Mouse (Mus musculus): ENCODE measurements around the gene Tefm. TPM values are rescaled to one million over a fixed set of nuclear protein-coding genes. Genes with fewer than 3 reads are reported as not detected.
"Not testable (repeated sequence)": the region's sequence is repeated elsewhere in the genome, so short reads cannot be mapped to it uniquely, and the experiment has no call there.

Gene Tefm
- polyA plus RNA-seq, 1 experiment from 2014 or later, result 33.0 TPM

DNA sequence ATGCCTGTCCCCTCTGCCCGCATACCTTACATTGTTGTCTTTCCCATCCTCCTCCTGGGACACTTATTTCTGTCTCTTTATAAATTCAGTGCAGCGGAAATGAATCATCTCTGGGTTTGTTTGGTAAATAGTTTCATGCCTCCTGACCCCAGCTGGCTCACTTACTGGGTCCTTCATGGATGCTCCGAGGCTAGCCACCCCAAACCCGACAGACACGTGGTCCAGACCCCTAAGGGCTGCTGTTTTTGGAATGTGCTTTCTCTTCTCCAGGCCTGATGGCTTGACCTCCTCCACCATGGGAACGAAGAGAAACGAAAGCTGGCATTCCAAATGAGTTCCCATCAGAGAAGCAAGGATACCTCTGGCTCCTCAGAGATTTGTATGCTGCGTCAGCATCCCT is 10.4 kb upstream of the Tefm start:
- Histone ChIP-seq H3K4me3 (no peak overlapping the region), H3K36me3 (no peaks in the 10 kb centered on the region), H3K4me1 (peaks cover 11% of the 10 kb centered on the region), H3K9me3 (replicated peaks) (no peaks in the 10 kb centered on the region), H3K27me3 (ENCODE audit: low read depth, poor library complexity, severe bottlenecking) (peaks cover 59% of the 10 kb centered on the region), H3K27ac (no peak overlapping the region)
- DNase-seq (ENCODE audit: low spot score), result no peak
- 84% methylated on average over 8 of the region's 8 CpGs for WGBS

DNA sequence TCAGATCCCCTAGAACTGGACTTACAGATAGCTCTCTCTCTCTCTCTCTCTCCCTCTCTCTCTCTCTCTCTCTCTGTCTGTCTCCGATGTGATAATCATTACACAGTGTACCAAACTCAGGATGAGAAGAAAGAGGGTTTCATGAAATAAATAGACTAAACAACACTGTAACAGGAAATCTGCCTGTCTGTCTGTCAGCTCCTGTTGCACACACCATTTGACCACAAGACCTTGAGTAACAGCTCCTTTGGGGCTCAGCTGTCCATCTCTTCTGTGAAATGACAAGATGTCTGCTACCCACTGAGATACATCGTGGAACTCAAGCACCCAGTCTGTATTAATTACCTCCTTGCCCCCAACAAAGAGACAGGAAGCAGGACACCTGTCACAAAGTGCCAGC is 9.6 kb upstream of the Tefm start:
- Histone ChIP-seq H3K9me3 (replicated peaks) (no peaks in the 10 kb centered on the region), H3K4me3 (no peak overlapping the region), H3K4me1 (peaks cover 11% of the 10 kb centered on the region), H3K27ac (no peak overlapping the region), H3K36me3 (no peaks in the 10 kb centered on the region), H3K27me3 (ENCODE audit: low read depth, poor library complexity, severe bottlenecking) (peaks cover 51% of the 10 kb centered on the region)
- no peak for DNase-seq (ENCODE audit: low spot score)
- 73% methylated on average over 2 of the region's 2 CpGs for WGBS

DNA sequence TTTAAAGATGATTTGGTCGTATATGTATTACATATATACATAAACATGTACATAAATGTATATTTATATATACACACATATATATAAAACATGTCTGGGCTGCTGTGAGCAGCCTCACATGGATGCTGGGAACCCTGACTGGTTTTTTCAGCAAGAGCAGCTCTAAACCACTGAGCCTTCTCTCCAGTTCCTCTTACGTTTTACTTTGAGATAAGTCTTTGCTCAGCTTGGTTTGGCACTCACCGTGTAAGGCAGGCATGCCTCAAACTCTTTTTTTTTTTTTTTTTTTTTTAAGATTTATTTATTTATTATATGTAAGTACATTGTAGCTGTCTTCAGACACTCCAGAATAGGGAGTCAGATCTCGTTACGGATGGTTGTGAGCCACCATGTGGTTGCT is 8.6 kb upstream of the Tefm start:
- Histone ChIP-seq H3K4me3 (no peak overlapping the region), H3K4me1 (peaks cover 11% of the 10 kb centered on the region), H3K9me3 (replicated peaks) (no peaks in the 10 kb centered on the region), H3K36me3 (no peaks in the 10 kb centered on the region), H3K27ac (no peak overlapping the region), H3K27me3 (ENCODE audit: low read depth, poor library complexity, severe bottlenecking) (peaks cover 41% of the 10 kb centered on the region)
- WGBS, result 86% methylated on average over 5 of the region's 5 CpGs
- no peak for DNase-seq (ENCODE audit: low spot score)

DNA sequence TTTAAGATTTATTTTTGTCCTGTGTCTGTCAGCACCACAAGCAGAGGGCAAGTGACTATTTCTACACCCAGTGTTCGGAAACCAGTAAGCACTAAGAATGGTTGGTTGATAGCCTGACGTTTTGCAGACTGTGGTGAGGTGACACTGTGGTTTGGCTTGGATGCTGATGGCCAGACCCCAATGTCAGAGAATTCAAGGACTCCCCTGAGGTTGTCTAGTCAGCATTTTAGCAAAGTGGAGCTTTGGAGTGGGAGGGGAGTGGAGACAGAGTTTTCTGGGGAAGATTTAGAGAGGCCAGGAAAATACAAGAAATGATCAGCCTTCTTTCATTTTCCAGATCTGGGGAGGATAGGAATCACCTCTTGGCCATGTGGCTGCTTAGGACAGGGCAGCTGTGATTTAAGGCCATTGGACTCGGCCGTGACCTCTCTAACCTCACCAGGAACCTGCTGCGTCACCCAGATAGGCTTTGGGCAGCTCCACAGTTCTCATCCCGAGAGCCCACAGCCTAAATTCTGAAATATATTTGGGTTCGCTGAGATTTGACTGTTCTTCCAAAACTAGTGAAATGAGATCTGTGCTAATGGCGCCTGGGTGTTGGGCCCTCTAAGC is 7.5 kb upstream of the Tefm start:
- WGBS, result 86% methylated on average over 8 of the region's 8 CpGs
- Histone ChIP-seq H3K36me3 (no peaks in the 10 kb centered on the region), H3K27ac (no peak overlapping the region), H3K4me3 (no peak overlapping the region), H3K9me3 (replicated peaks) (no peaks in the 10 kb centered on the region), H3K4me1 (peaks cover 10% of the 10 kb centered on the region), H3K27me3 (ENCODE audit: low read depth, poor library complexity, severe bottlenecking) (peaks cover 31% of the 10 kb centered on the region)
- DNase-seq (ENCODE audit: low spot score), result no peak

DNA sequence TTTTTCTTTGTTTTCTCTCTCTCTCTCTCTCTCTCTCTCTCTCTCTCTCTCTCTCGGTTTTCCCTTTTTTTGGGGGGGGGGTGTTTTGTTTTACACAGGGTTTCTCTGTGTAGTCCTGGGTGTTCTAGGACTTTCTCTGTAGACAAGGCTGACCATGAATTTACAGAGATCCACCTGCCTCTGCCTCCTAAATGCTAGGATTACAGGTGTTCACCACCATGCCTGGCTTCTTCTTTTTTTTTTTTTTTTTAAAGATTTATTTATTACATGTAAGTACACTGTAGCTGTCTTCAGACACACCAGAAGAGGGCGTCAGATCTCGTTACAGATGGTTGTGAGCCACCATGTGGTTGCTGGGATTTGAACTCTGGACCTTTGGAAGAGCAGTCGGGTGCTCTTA is 7.0 kb upstream of the Tefm start:
- DNase-seq (ENCODE audit: low spot score); H3K36me3 ChIP-seq; H3K27ac ChIP-seq; H3K4me3 ChIP-seq; H3K4me1 ChIP-seq; H3K9me3 ChIP-seq (replicated peaks): not testable (repeated sequence)
- WGBS, result 68% methylated on average over 4 of the region's 4 CpGs
- peaks cover 25% of the 10 kb centered on the region for H3K27me3 ChIP-seq (ENCODE audit: low read depth, poor library complexity, severe bottlenecking)

DNA sequence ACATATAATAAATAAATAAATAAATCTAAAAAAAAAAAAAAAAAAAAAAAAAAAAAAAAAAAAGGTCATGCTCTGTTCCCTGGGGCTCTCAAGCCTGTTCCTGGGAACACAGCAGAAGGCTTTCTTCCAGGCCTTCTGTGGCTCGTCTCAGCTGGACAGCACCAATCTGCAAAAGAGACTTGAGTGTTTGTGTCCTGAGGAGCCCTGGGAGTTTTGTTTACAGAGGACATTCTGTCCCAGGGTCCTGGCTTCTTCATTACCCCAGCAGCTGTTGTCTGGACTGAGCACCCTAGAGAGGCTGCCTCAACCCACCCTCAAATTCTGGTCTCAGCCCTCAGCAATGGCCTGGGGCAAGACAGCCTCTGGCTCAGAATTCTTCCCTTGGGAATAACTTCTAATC is 6.3 kb upstream of the Tefm start:
- Histone ChIP-seq H3K4me1 (no peaks in the 10 kb centered on the region), H3K9me3 (replicated peaks) (no peaks in the 10 kb centered on the region), H3K36me3 (no peaks in the 10 kb centered on the region), H3K27me3 (ENCODE audit: low read depth, poor library complexity, severe bottlenecking) (peaks cover 19% of the 10 kb centered on the region), H3K4me3 (no peak overlapping the region), H3K27ac (no peak overlapping the region)
- no peak for DNase-seq (ENCODE audit: low spot score)
- 32% methylated on average over 1 of the region's 1 CpGs for WGBS

DNA sequence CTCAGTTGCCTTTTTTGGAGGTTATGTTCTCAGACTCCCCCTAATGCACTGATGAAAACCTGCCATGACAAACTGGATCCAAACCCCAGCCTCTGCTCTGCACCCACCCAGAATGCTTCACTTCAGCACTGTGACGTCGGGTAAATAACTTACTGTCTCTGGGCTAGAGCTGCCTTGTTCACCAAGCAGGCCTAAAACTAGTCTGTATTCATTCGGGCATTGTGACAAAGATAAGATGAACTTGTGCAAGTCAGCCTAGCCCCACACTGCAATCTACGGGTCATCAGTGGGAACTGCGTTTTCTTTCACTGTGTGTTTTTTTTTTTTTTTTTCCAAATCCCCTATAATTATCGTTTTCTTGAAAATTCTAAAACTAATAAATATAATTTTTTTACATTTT is 5.8 kb upstream of the Tefm start:
- DNase-seq (ENCODE audit: low spot score), result no peak
- H3K36me3 ChIP-seq, result no peaks in the 10 kb centered on the region
- peaks cover 3% of the 10 kb centered on the region for H3K4me1 ChIP-seq
- H3K4me3 ChIP-seq, result no peak overlapping the region
- peaks cover 13% of the 10 kb centered on the region for H3K27me3 ChIP-seq (ENCODE audit: low read depth, poor library complexity, severe bottlenecking)
- no peak overlapping the region for H3K27ac ChIP-seq
- no peaks in the 10 kb centered on the region for H3K9me3 ChIP-seq (replicated peaks)
- WGBS, result 80% methylated on average over 6 of the region's 6 CpGs

DNA sequence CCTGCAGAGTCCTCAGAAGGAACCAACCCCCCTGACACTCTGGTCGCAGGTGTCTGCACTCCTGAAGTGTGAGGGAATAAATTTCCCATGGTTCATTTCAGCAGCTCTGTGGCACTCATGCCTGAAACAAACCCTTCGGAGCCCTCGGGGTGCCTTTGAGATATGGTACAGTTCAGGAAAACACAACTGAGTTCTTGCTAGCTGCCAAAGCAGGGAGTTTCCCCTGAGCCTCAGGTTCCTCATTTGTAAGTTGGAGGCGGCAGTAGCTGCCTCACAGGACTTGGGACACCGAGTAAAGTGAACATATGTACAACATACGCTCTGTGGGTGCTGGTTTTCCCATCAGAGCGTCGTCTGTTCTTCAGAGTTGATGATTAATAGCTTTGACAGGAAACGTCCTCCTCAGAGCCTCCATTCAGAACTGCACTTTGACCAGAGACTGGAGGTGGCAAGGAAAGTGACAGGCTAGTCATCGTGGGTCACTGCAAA is 3.9 kb upstream of the Tefm start:
- no peaks in the 10 kb centered on the region for H3K36me3 ChIP-seq
- peaks cover 9% of the 10 kb centered on the region for H3K4me1 ChIP-seq
- no peak overlapping the region for H3K4me3 ChIP-seq
- WGBS, result 61% methylated on average over 10 of the region's 10 CpGs
- no peak for DNase-seq (ENCODE audit: low spot score)
- H3K9me3 ChIP-seq (replicated peaks), result no peaks in the 10 kb centered on the region
- no peak overlapping the region for H3K27ac ChIP-seq
- no peaks in the 10 kb centered on the region for H3K27me3 ChIP-seq (ENCODE audit: low read depth, poor library complexity, severe bottlenecking)

DNA sequence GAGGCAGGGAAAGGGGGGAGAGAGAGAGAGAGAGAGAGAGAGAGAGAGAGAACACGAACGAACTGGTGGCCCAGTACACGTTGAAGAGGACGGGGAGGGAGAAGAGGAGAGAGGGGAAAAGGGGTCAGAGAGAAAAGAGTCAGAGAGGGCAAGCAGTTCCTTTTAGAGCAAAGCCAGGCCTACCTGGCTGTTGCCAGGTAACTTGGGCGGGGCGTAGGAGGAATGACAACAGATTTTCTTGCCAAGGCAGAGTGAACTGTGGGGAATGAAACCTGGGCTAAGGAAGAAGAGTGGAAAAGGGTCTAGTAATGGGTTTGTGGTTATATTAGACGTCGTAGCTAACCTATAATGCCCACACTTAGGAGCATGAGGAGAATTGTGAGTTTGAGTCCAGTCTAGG is 897 bp upstream of the Tefm start:
- peaks cover 29% of the 10 kb centered on the region for H3K36me3 ChIP-seq
- peak overlapping the region; percentile 68 for H3K4me3 ChIP-seq
- peak overlapping the region; percentile 88 for H3K27ac ChIP-seq
- H3K4me1 ChIP-seq, result peaks cover 9% of the 10 kb centered on the region
- H3K27me3 ChIP-seq (ENCODE audit: low read depth, poor library complexity, severe bottlenecking), result no peaks in the 10 kb centered on the region
- H3K9me3 ChIP-seq (replicated peaks), result no peaks in the 10 kb centered on the region
- 56% methylated on average over 8 of the region's 8 CpGs for WGBS
- DNase-seq (ENCODE audit: low spot score), result no peak

DNA sequence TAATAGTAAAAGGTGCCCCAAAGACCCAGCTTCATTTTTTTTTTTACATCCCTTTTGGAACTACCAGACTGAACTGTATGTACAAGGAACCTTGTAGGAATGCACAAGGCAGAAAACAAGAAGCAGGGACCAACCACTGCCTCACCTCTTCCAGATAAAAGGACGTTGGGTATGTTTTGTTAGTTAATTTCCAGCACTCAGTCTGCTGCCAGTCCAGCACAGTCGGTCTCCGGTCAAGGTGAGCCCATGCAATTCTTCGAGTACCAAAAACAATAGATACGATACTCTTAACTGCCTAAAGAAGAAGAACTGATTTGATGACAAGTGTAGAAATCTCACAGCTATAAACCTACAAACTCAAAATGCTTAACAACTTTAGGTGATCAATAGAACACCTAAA is 4.2 kb downstream of the Tefm start:
- Histone ChIP-seq H3K4me3 (no peak overlapping the region), H3K27ac (no peak overlapping the region), H3K36me3 (peaks cover 79% of the 10 kb centered on the region), H3K27me3 (ENCODE audit: low read depth, poor library complexity, severe bottlenecking) (no peaks in the 10 kb centered on the region), H3K9me3 (replicated peaks) (no peaks in the 10 kb centered on the region), H3K4me1 (peaks cover 6% of the 10 kb centered on the region)
- no peak for DNase-seq (ENCODE audit: low spot score)
- 93% methylated on average over 5 of the region's 5 CpGs for WGBS

DNA sequence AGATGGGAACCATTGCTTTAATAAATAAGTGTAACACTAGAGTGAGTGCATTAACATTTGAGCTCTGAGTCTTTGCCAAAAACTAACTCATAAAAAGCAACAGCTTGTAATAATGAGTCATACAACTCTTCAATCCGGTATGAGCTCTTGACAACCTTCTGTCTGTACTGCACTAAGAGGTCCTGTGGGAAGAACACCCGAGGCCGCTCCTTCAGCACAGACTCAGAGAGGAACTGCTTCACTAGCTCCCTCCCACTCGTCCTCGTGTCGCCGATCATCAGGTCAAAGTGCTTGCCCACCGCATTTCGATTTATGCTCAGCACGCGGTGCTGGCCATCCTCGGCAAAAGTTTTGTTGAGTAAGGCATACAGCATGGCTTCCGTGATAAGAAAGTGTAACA is 5.2 kb downstream of the Tefm start:
- no peak overlapping the region for H3K27ac ChIP-seq
- 95% methylated on average over 13 of the region's 13 CpGs for WGBS
- peaks cover 89% of the 10 kb centered on the region for H3K36me3 ChIP-seq

DNA sequence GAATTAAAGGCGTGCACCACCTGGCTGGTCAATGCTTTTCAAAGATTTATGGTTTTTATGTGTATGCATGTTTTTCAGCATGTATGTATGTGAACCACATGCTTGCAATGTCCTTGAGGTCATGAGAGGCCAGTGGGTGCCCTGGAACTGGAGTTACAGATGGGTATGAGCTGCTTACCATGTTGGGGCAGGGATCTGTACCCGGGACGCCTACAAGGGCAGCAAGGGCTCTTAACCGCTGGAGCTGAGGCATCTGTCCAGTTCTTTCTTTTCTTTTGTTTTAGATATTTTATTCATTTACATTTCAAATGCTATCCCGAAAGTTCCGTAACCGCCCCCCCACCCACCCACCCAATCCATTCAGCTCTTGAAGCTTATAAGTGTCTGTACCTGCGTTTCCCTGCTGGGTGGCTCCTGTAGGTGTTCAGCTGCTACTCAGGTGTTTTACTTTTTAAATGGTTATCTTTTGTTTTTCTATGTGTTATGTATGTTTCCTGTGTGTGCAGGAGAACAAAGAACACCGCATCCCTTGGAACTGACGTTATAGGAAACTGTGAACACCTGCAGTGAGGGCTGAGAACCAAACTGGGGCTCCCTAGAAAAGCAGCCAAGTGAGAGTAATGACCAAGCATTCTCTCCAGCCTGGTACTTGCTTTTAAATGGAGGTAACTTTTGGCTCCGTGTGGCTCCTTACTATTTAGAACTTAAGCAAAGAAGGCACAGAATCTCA is 5.9 kb downstream of the Tefm start:
- no peak for DNase-seq (ENCODE audit: low spot score)
- Histone ChIP-seq H3K27ac (no peak overlapping the region), H3K27me3 (ENCODE audit: low read depth, poor library complexity, severe bottlenecking) (no peaks in the 10 kb centered on the region), H3K36me3 (peaks cover 95% of the 10 kb centered on the region), H3K9me3 (replicated peaks) (no peaks in the 10 kb centered on the region), H3K4me3 (no peak overlapping the region), H3K4me1 (0 out of 2 replicates have a peak, but pooled peaks cover 1% of the 10 kb centered on the region)
- WGBS, result 94% methylated on average over 11 of the region's 11 CpGs

More for the DNA sequence above, 5.2 kb downstream of the Tefm start:
- Histone ChIP-seq H3K4me1 (0 out of 2 replicates have a peak, but pooled peaks cover 2% of the 10 kb centered on the region), H3K9me3 (replicated peaks) (no peaks in the 10 kb centered on the region), H3K4me3 (no peak overlapping the region), H3K27me3 (ENCODE audit: low read depth, poor library complexity, severe bottlenecking) (no peaks in the 10 kb centered on the region)
- DNase-seq (ENCODE audit: low spot score), result no peak

DNA sequence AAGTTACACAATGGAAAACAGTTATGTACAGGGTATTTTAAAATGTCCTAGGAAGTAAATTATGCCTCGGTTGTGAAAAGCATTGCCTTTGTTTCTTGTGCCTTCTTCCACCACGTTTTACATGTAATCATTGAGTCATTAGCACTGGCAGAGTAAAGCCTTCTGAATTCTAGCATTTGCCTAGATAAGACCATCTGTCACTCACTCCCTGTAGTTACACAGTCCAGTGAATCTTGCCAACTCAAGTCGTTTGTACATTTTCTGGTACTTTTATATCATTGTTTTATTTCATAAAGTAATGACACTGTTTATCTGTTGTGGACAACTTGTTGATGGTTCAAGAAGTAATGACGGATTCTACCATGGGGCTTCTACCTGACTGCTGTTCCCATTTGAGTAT is 7.2 kb downstream of the Tefm start:
- Histone ChIP-seq H3K36me3 (peaks cover 98% of the 10 kb centered on the region), H3K4me1 (no peaks in the 10 kb centered on the region), H3K27me3 (ENCODE audit: low read depth, poor library complexity, severe bottlenecking) (no peaks in the 10 kb centered on the region), H3K4me3 (no peak overlapping the region), H3K9me3 (replicated peaks) (no peaks in the 10 kb centered on the region), H3K27ac (no peak overlapping the region)
- 82% methylated on average over 4 of the region's 4 CpGs for WGBS
- DNase-seq (ENCODE audit: low spot score), result no peak
